Mouse (Mus musculus) heart, postnatal 0 days (tissue): ENCODE data around the gene Morn1. TPM values are rescaled to one million over a fixed set of nuclear protein-coding genes. Genes with fewer than 3 reads are reported as not detected.

Source experiments
- ATAC-seq: fragments of 200-750 bp; cut with Nextera tagmentation; 2 replicates; pipeline ENCODE4 v1.8.0; 2017; ENCODE audit warnings: low read depth, moderate number of reproducible peaks, moderate library complexity; ENCODE audit not compliant: insufficient read depth
- DNase-seq: peaks from one replicate; pipeline ENCODE4 v3.0.0-alpha.2; 2016; ENCODE audit warnings: low spot score
- H3K27ac ChIP-seq: fragments of 300-500 bp; sonication (generic); 2 replicates; pipeline ENCODE4 v1.5.1; 2014; ENCODE audit warnings: low read depth, mild to moderate bottlenecking
- H3K27me3 ChIP-seq: fragments of 300-500 bp; sonication (generic); 2 replicates; pipeline ENCODE4 v1.6.1; 2014; ENCODE audit warnings: low read length, mixed read lengths; ENCODE audit not compliant: control insufficient read depth, insufficient read depth
- H3K36me3 ChIP-seq: fragments of 300-500 bp; sonication (generic); replicated peaks from 2 replicates; pipeline ENCODE4 v1.6.1; 2014; ENCODE audit warnings: low read length, mixed read lengths; ENCODE audit not compliant: control insufficient read depth, insufficient read depth
- H3K4me1 ChIP-seq: fragments of 300-500 bp; sonication (generic); 2 replicates; pipeline ENCODE4 v1.6.1; 2014; ENCODE audit warnings: antibody characterized with exemption; ENCODE audit not compliant: control insufficient read depth, insufficient read depth
- H3K4me2 ChIP-seq: fragments of 300-500 bp; sonication (generic); 2 replicates; pipeline ENCODE4 v1.6.1; 2014; ENCODE audit warnings: low read depth, mild to moderate bottlenecking, low read length, moderate library complexity
- H3K4me3 ChIP-seq: fragments of 300-500 bp; sonication (generic); 2 replicates; pipeline ENCODE4 v1.5.1; 2014; ENCODE audit warnings: low read depth, low read length
- H3K9ac ChIP-seq: fragments of 300-500 bp; sonication (generic); replicated peaks from 2 replicates; pipeline ENCODE4 v1.6.1; 2014; ENCODE audit warnings: low read depth, low read length, mixed read lengths
- H3K9me3 ChIP-seq: fragments of 300-500 bp; sonication (generic); replicated peaks from 2 replicates; pipeline ENCODE4 v1.6.1; 2016; ENCODE audit warnings: low read length; ENCODE audit not compliant: control insufficient read depth
- CTCF ChIP-seq: IDR thresholded peaks from 2 replicates; pipeline ENCODE4 v1.5.1; 2016; ENCODE audit warnings: antibody characterized with exemption, control low read depth, low read depth
- EP300 ChIP-seq: IDR thresholded peaks from 2 replicates; pipeline ENCODE4 v1.6.1; 2016; ENCODE audit warnings: antibody characterized with exemption, low read depth
- WGBS: fragments of 180-500 bp; shearing (Covaris S2); extraction: QIAGEN DNeasy Blood & Tissue Kit; methylation state at CpG from one replicate; pipeline ENCODE4 v1.1.7; 2014; 5-methylcytosine and 5-hydroxymethylcytosine counted together
- polyA plus RNA-seq: library from polyadenylated mRNA; unstranded; fragments of >200 nt; fragmentation: Nextera tagmentation; extraction: Ambion mirVana; gene quantifications from 2 replicates; pipeline ENCODE4 v1.2.1, GENCODE M21; 2015
- total RNA-seq: library from RNA; depleted of rRNA; stranded (reverse); fragments of >200 nt; gene quantifications from 2 replicates; pipeline ENCODE4 v1.2.3, GENCODE M21; 2014; ENCODE audit warnings: low replicate concordance

Morn1 gene
- total and polyA plus RNA-seq, 2 experiments from 2014 or later: 2.4 TPM; not detected in 1

- ATAC-seq: no peak
- H3K36me3 ChIP-seq: peaks cover 64% of the 10 kb centered on the region
- 93% methylated on average over 6 of the region's 6 CpGs for WGBS
- peaks cover 8% of the 10 kb centered on the region; the same call in 1 of the 2 replicates for H3K4me1 ChIP-seq
- H3K4me2 ChIP-seq: no peak overlapping the region
- no peaks in the 10 kb centered on the region for H3K27me3 ChIP-seq
- DNase-seq: no peak
- TF ChIP-seq CTCF: no peak
- no peak for TF ChIP-seq EP300
- no peak overlapping the region for H3K27ac ChIP-seq
- no peaks in the 10 kb centered on the region for H3K9me3 ChIP-seq
- H3K9ac ChIP-seq: no peak overlapping the region
- H3K4me3 ChIP-seq: no peak overlapping the region
Observed at GRCm38 (mm10) chr4:155079666-155080065, 6.7 kb upstream of the Morn1 start.

DNA sequence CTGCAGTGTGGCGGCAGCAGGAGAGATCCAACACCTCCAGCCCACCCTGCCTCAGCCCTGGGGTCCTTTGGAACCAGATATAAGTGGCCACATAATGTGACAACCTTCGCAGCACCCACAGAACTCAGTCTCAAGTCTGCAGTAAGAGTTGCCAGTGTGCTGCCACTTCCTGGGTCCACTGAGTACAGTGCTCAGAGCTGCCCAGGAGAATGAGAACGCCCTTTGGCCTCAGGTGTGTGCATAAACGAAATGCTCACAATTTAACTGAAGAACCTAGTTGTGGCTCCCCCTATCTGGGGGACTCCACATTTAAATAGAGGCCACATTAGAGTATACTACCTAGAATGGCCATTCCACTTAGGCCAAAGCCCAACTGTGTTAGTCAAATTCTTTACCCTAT, 2.8 kb upstream of the Morn1 start:
- no peak overlapping the region for H3K27ac ChIP-seq
- peaks cover 23% of the 10 kb centered on the region for H3K4me1 ChIP-seq
- H3K4me3 ChIP-seq: no peak overlapping the region
- H3K9me3 ChIP-seq: no peaks in the 10 kb centered on the region
- no peak overlapping the region for H3K4me2 ChIP-seq
- H3K36me3 ChIP-seq: peaks cover 34% of the 10 kb centered on the region
- H3K9ac ChIP-seq: no peak overlapping the region
- TF ChIP-seq EP300: no peak
- no peak for TF ChIP-seq CTCF
- 86% methylated on average over 4 of the region's 4 CpGs for WGBS
- no peaks in the 10 kb centered on the region for H3K27me3 ChIP-seq
- no peak for DNase-seq
- ATAC-seq: no peak

GRCm38 (mm10) chr4:155084351-155084750, 2.0 kb upstream of the Morn1 start:
- H3K4me3 ChIP-seq: no peak overlapping the region

DNA sequence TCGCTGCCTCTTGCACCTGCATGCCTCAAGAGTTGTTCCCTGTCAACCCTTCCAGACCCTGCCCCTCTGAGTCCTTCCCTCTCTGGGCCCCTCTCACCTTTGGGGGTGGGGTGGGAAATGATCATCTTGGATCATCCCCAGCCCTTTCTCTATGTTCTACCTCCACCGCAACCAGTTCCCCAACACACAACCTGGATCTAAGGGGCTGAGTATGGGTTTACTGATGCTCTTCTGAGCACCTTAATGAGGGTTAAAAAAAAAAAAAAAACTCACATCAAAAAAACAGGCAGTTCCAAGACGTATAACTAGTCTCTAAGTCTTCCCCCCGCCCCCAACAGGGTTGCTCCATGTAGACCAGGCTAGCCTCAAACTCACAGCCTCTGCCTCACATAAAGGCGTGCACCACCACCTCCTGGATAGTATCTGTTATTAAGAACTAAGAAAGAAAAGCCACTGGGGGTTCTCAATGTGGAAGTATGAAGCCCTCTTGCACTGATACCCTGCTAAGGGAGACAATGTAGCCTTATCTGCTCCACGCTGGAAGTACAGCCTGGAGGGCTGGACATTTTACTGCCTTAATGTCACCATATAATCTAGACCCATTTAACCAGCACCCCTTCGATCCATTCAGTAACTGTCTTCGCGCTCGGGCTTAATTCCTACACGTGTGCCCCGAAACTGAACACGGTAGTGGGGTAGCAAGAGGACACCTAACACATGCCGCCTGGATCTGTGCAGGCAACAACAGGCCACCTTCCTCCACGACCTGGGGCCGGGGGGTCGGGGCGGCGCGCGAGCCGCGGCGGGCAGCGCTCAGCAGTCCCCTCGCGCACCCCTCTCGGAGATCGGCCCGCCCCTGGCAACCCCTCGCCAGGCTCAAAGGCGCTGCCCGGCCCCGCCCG, 920 bp upstream of the Morn1 start:
- TF ChIP-seq CTCF (no peak), EP300 (no peak)
- H3K27ac ChIP-seq: peak overlapping the region; percentile 95
- no peaks in the 10 kb centered on the region for H3K9me3 ChIP-seq
- peak overlapping the region; percentile 92 for H3K4me2 ChIP-seq
- H3K9ac ChIP-seq: peak overlapping the region; percentile 95
- H3K4me1 ChIP-seq: peaks cover 23% of the 10 kb centered on the region
- peak overlapping the region; percentile 96 for H3K4me3 ChIP-seq
- peaks cover 17% of the 10 kb centered on the region for H3K36me3 ChIP-seq
- DNase-seq (no peak), ATAC-seq (peak; percentile 57; the same call in 1 of the 2 replicates)
- H3K27me3 ChIP-seq: no peaks in the 10 kb centered on the region
- 6% methylated on average over 23 of the region's 35 CpGs for WGBS

More at GRCm38 (mm10) chr4:155084351-155084750, 2.0 kb upstream of the Morn1 start:
- no peak overlapping the region for H3K4me2 ChIP-seq
- 75% methylated on average over 7 of the region's 7 CpGs for WGBS
- H3K9ac ChIP-seq: no peak overlapping the region
- peaks cover 23% of the 10 kb centered on the region for H3K4me1 ChIP-seq
- no peaks in the 10 kb centered on the region for H3K9me3 ChIP-seq
- H3K36me3 ChIP-seq: peaks cover 28% of the 10 kb centered on the region
- no peak for DNase-seq
- no peaks in the 10 kb centered on the region for H3K27me3 ChIP-seq
- H3K27ac ChIP-seq: no peak overlapping the region
- TF ChIP-seq CTCF (no peak), EP300 (no peak)
- no peak for ATAC-seq

DNA sequence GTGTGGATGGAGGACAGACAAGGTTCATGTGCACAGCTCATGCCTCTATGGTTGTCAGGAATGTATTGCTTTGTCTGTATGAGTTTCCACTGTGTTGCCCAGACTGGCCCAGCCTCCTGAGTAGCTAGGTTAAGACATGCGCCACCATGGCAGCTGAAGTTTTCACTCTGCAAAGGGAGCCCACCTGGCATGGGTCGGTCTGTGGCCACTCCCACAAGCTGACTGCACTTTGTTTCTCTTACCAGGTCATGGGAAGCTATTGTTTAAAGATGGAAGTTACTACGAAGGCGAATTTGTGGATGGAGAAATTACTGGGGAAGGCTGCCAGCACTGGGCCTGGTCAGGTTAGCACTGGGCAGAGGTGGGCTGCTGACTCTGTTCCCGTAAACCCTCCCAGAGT, 2.9 kb downstream of the Morn1 start:
- ATAC-seq: no peak
- no peak for TF ChIP-seq CTCF
- no peak for TF ChIP-seq EP300
- 86% methylated on average over 5 of the region's 5 CpGs for WGBS

GRCm38 (mm10) chr4:155090147-155090546, 3.8 kb downstream of the Morn1 start:
- Histone ChIP-seq H3K4me1 (peaks cover 10% of the 10 kb centered on the region), H3K27me3 (no peaks in the 10 kb centered on the region), H3K36me3 (no peaks in the 10 kb centered on the region), H3K9ac (no peak overlapping the region), H3K27ac (no peak overlapping the region), H3K4me2 (no peak overlapping the region), H3K9me3 (no peaks in the 10 kb centered on the region), H3K4me3 (no peak overlapping the region)
- no peak for TF ChIP-seq EP300
- no peak for TF ChIP-seq CTCF
- 87% methylated on average over 4 of the region's 4 CpGs for WGBS
- DNase-seq: no peak
- ATAC-seq: no peak

More for the DNA sequence above, 2.9 kb downstream of the Morn1 start:
- Histone ChIP-seq H3K4me1 (peaks cover 19% of the 10 kb centered on the region), H3K27me3 (no peaks in the 10 kb centered on the region), H3K9me3 (no peaks in the 10 kb centered on the region), H3K9ac (no peak overlapping the region), H3K27ac (no peak overlapping the region), H3K4me2 (no peak overlapping the region), H3K36me3 (no peaks in the 10 kb centered on the region), H3K4me3 (no peak overlapping the region)
- DNase-seq: no peak
